Mouse (Mus musculus): ENCODE measurements around the gene 4933416C03Rik.

GRCm38 (mm10) chr10:116132233-116132632 lies 18.5 kb upstream of the 4933416C03Rik start:
- no peak for TF ChIP-seq CTCF (IDR thresholded peaks at IDR 0.05; ENCODE audit: low read depth, low read length)
- no peak for TF ChIP-seq POLR2A (IDR thresholded peaks at IDR 0.05; ENCODE audit: borderline replicate concordance, low read depth, low read length)
